Mouse (Mus musculus) gastrocnemius, adult 18-20 months (tissue): ENCODE measurements around the gene Sf3a1. TPM values are rescaled to one million over a fixed set of nuclear protein-coding genes. Genes with fewer than 3 reads are reported as not detected.

Experiments used
- microRNA-seq: library from miRNA; unstranded; fragments of <30 nt; microRNA quantifications from one replicate; pipeline ENCODE4 v1.2.0, GENCODE M21; 2021
- total RNA-seq, 2 experiments: library from RNA; stranded (reverse); gene quantifications; 2 replicates each; pipeline ENCODE4 v1.2.3; 2021

Sf3a1 gene
- total RNA-seq, 2 experiments from 2014 or later: 15.0 to 18.6 TPM

Small RNA genes lying within 50 kb of the gene (microRNA-seq; reads per million reads assigned to microRNA genes)
- 2.4 reads per million for gene Mir3060

Other genes starting within 250 kb of the Sf3a1 start
- 10 to 100 TPM; 16.5 to 30.9 TPM for gene Slc35e4, start 245.7 kb upstream of the Sf3a1 start, total RNA-seq
- gene Tcn2, start 228.2 kb upstream of the Sf3a1 start, total RNA-seq: 10 to 100 TPM; 15.8 to 17.0 TPM
- gene Pes1, start 196.4 kb upstream of the Sf3a1 start, total RNA-seq: 10 to 100 TPM; 31.0 to 31.8 TPM
- gene 4930556J24Rik, start 183.6 kb upstream of the Sf3a1 start, total RNA-seq: not detected
- under 1 TPM in 1 of 2 experiments, not detected in 1; 0.12 TPM for gene Gal3st1, start 176.7 kb upstream of the Sf3a1 start, total RNA-seq
- not detected for gene Sec14l4, start 128.9 kb upstream of the Sf3a1 start, total RNA-seq
- gene Sec14l3, start 95.5 kb upstream of the Sf3a1 start, total RNA-seq: not detected
- gene Mtfp1, start 64.9 kb upstream of the Sf3a1 start, total RNA-seq: 10 to 100 TPM; 39.2 to 51.4 TPM
- under 1 TPM; 0.09 to 0.33 TPM for gene Sec14l2, start 36.9 kb upstream of the Sf3a1 start, total RNA-seq
- gene Rnf215, start 25.1 kb upstream of the Sf3a1 start, total RNA-seq: 1 to 10 TPM; 3.3 to 4.5 TPM
- 1 to 10 TPM; 1.8 to 1.9 TPM for gene Ccdc157, start 57 bp upstream of the Sf3a1 start, total RNA-seq
- gene Tbc1d10a, start 26.4 kb downstream of the Sf3a1 start, total RNA-seq: 1 to 10 TPM; 3.5 to 3.8 TPM
- 1 to 10 TPM; 1.8 to 2.9 TPM for gene Castor1, start 57.9 kb downstream of the Sf3a1 start, total RNA-seq
- gene Osm, start 76.1 kb downstream of the Sf3a1 start, total RNA-seq: not detected
- gene Lif, start 97.2 kb downstream of the Sf3a1 start, total RNA-seq: under 1 TPM; 0.11 to 0.21 TPM